Mouse (Mus musculus) liver, postnatal 0 days (tissue): ENCODE results near the gene Ndufa13.

Experiments
- CTCF ChIP-seq: sonication (generic); IDR thresholded peaks from 2 replicates; pipeline ENCODE4 v1.5.1; 2016; ENCODE audit warnings: antibody characterized with exemption, low read depth
- EP300 ChIP-seq: IDR thresholded peaks from 2 replicates; pipeline ENCODE4 v1.6.1; 2016; ENCODE audit warnings: antibody characterized with exemption, low read depth, mild to moderate bottlenecking

- TF ChIP-seq CTCF (no peak), EP300 (no peak)
Measured at GRCm38 (mm10) chr8:69876097-69876496, 26.3 kb downstream of the Ndufa13 start.
